Mouse (Mus musculus): ENCODE results near the gene Ctnnal1. TPM values are rescaled to one million over a fixed set of nuclear protein-coding genes. Genes with fewer than 3 reads are reported as not detected.
A peak's percentile ranks its signal among the peaks of the same experiment; 100 is the strongest.

Gene Ctnnal1
- 22.2 and 26.1 TPM in 2 replicates for polyA plus RNA-seq (2012; rRNA removed)

- Histone ChIP-seq H3K27ac (ENCODE audit: insufficient read depth, low read length) (peak within 1 kb of the TSS; percentile 73), H3K4me3 (ENCODE audit: insufficient read depth, low read length) (peak within 1 kb of the TSS; percentile 67), H3K4me1 (ENCODE audit: control insufficient read depth, insufficient read depth, low read length) (peaks cover 4% of the 10 kb centered on the region)
- TF ChIP-seq CTCF (IDR thresholded peaks at IDR 0.05; ENCODE audit: extremely low read depth, insufficient read depth, low read length) (no peak), POLR2A (IDR thresholded peaks at IDR 0.05; ENCODE audit: extremely low read depth, insufficient read depth, low read length) (peak; percentile 57; the same call in 1 of the 2 replicates)
Observed at GRCm38 (mm10) chr4:56865003-56865511, at the start of gene Ctnnal1. Gene Ctnnal1, minus strand, starts transcription at chr4:56865188.

DNA sequence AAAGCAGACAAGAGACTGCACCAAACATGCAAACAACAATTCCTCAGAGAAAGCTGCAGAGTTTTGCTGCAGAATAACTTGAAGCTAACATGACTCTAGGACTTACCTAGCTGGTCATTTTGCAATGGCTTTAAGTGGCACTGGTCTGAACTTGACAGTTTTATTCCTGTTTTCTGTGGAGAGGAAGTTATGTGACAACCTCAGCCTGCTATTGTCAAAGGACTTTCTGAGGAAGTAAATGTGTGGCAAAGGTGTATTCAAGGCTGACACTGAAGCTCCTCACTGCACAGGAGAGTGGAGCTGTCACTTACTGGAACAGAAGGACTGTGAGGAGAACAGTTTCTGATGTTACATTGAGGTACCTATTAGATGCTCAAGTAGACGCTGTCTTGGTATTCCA, 49.8 kb upstream of the Ctnnal1 start:
- Histone ChIP-seq H3K4me1 (ENCODE audit: control insufficient read depth, insufficient read depth, low read length) (no peaks in the 10 kb centered on the region), H3K4me3 (ENCODE audit: insufficient read depth, low read length) (no peak overlapping the region), H3K27ac (ENCODE audit: insufficient read depth, low read length) (no peak overlapping the region)
- TF ChIP-seq POLR2A (IDR thresholded peaks at IDR 0.05; ENCODE audit: extremely low read depth, insufficient read depth, low read length), result no peak
- no peak for TF ChIP-seq CTCF (IDR thresholded peaks at IDR 0.05; ENCODE audit: extremely low read depth, insufficient read depth, low read length)

DNA sequence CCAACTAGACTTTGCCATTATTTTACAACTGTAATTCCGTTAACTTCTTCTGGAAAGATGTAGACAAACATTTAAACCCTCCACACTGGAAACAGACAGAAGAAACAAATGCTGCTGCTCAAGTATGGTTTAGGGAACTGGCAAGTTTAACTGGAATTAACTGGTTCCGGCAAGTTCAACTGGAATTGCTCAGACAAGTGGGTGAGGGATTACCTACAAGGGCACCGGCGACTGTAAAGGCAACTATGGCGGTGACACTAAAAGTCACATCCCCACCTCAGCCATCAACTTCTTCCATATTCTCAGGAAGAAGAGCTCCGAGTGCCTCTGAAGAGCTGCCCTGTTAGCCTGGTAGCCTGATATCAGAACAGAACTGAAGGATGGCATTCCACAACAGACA, 49.4 kb upstream of the Ctnnal1 start:
- Histone ChIP-seq H3K4me3 (ENCODE audit: insufficient read depth, low read length) (no peak overlapping the region), H3K4me1 (ENCODE audit: control insufficient read depth, insufficient read depth, low read length) (no peaks in the 10 kb centered on the region), H3K27ac (ENCODE audit: insufficient read depth, low read length) (no peak overlapping the region)
- no peak for TF ChIP-seq CTCF (IDR thresholded peaks at IDR 0.05; ENCODE audit: extremely low read depth, insufficient read depth, low read length)
- no peak for TF ChIP-seq POLR2A (IDR thresholded peaks at IDR 0.05; ENCODE audit: extremely low read depth, insufficient read depth, low read length)

DNA sequence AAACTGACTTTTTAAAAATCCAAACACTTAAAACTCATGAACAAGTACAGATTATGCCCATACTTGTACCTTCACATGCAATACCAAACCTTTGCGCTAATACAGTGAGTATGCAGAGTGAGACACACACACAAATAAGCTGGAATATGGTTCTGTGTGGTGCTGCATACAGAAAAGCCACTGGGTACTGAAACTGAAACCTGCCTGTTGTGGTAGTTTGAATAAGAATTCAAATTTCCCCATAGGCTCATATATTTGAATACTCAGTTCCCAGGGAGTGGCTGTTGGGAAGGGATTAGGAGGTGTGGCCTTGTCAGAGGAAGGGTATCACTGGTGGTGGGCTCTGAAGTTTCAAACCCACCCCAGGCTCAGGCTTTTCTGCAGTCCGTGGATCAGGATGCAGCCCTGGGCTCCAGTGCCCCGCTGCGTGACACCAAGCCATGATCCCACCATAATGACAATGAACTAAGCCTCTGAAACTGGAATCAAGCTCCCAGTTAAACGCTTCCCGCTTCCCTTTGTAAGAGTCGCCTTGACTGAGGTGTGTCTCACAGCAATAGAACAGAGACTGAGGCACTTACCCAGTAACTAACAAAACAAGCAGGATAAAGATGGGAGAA, 47.5 kb upstream of the Ctnnal1 start:
- TF ChIP-seq CTCF (IDR thresholded peaks at IDR 0.05; ENCODE audit: extremely low read depth, insufficient read depth, low read length) (no peak), POLR2A (IDR thresholded peaks at IDR 0.05; ENCODE audit: extremely low read depth, insufficient read depth, low read length) (no peak)
- Histone ChIP-seq H3K4me3 (ENCODE audit: insufficient read depth, low read length) (no peak overlapping the region), H3K4me1 (ENCODE audit: control insufficient read depth, insufficient read depth, low read length) (no peaks in the 10 kb centered on the region), H3K27ac (ENCODE audit: insufficient read depth, low read length) (no peak overlapping the region)

GRCm38 (mm10) chr4:56909568-56909967, 44.6 kb upstream of the Ctnnal1 start:
- H3K4me3 ChIP-seq (ENCODE audit: insufficient read depth, low read length), result no peak overlapping the region
- no peak overlapping the region for H3K27ac ChIP-seq (ENCODE audit: insufficient read depth, low read length)
- no peak for TF ChIP-seq POLR2A (IDR thresholded peaks at IDR 0.05; ENCODE audit: extremely low read depth, insufficient read depth, low read length)
- TF ChIP-seq CTCF (IDR thresholded peaks at IDR 0.05; ENCODE audit: extremely low read depth, insufficient read depth, low read length), result no peak

GRCm38 (mm10) chr4:56907671-56908070, 42.7 kb upstream of the Ctnnal1 start:
- Histone ChIP-seq H3K4me1 (ENCODE audit: control insufficient read depth, insufficient read depth, low read length) (no peaks in the 10 kb centered on the region), H3K27ac (ENCODE audit: insufficient read depth, low read length) (no peak overlapping the region), H3K4me3 (ENCODE audit: insufficient read depth, low read length) (no peak overlapping the region)
- no peak for TF ChIP-seq POLR2A (IDR thresholded peaks at IDR 0.05; ENCODE audit: extremely low read depth, insufficient read depth, low read length)
- no peak for TF ChIP-seq CTCF (IDR thresholded peaks at IDR 0.05; ENCODE audit: extremely low read depth, insufficient read depth, low read length)

More at GRCm38 (mm10) chr4:56909568-56909967, 44.6 kb upstream of the Ctnnal1 start:
- no peaks in the 10 kb centered on the region for H3K4me1 ChIP-seq (ENCODE audit: control insufficient read depth, insufficient read depth, low read length)

DNA sequence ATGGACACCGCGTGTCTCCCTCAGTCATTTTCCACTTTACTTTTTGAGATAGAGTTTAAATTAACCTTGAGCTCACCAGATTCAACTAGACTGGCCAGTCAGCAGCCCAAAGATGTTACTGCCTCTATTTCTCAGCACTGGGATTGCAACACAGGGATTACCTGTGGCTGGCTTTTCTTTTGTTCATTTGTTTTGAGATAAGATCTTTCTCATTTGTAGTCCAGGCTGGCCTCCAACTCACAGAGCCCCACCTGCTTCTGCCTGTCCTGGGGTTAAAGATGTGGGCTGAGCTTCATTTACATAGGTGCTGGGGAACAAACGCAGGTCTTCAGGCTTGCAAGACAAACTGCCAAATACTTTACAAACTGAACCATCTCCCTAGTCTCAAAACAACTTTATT, 41.9 kb upstream of the Ctnnal1 start:
- TF ChIP-seq CTCF (IDR thresholded peaks at IDR 0.05; ENCODE audit: extremely low read depth, insufficient read depth, low read length), result no peak
- TF ChIP-seq POLR2A (IDR thresholded peaks at IDR 0.05; ENCODE audit: extremely low read depth, insufficient read depth, low read length), result no peak
- Histone ChIP-seq H3K4me3 (ENCODE audit: insufficient read depth, low read length) (no peak overlapping the region), H3K27ac (ENCODE audit: insufficient read depth, low read length) (no peak overlapping the region), H3K4me1 (ENCODE audit: control insufficient read depth, insufficient read depth, low read length) (no peaks in the 10 kb centered on the region)

DNA sequence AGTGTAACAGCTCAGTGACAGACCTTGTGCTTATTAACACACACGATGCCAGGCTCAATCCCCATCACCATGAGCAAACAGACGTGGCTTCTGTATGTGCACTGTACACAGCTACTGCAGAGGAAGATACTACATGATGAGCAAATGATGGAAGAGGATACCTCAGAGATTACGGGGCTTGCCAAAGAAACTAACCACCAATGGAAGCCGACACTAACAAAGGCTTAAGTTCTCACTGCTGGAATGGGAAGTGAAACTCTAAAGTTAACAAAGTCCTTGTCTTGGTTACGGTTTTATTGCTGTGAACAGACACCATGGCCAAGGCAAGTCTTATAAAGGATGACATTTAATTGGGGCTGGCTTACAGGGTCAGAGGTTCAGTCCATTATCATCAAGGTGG, 40.5 kb upstream of the Ctnnal1 start:
- Histone ChIP-seq H3K4me1 (ENCODE audit: control insufficient read depth, insufficient read depth, low read length) (no peaks in the 10 kb centered on the region), H3K27ac (ENCODE audit: insufficient read depth, low read length) (no peak overlapping the region), H3K4me3 (ENCODE audit: insufficient read depth, low read length) (no peak overlapping the region)
- no peak for TF ChIP-seq CTCF (IDR thresholded peaks at IDR 0.05; ENCODE audit: extremely low read depth, insufficient read depth, low read length)

- no peaks in the 10 kb centered on the region for H3K4me1 ChIP-seq (ENCODE audit: control insufficient read depth, insufficient read depth, low read length)
- no peak overlapping the region for H3K27ac ChIP-seq (ENCODE audit: insufficient read depth, low read length)
- TF ChIP-seq CTCF (IDR thresholded peaks at IDR 0.05; ENCODE audit: extremely low read depth, insufficient read depth, low read length) (no peak), POLR2A (IDR thresholded peaks at IDR 0.05; ENCODE audit: extremely low read depth, insufficient read depth, low read length) (no peak)
- H3K4me3 ChIP-seq (ENCODE audit: insufficient read depth, low read length), result no peak overlapping the region
Observed at GRCm38 (mm10) chr4:56901671-56902070, 36.7 kb upstream of the Ctnnal1 start.

DNA sequence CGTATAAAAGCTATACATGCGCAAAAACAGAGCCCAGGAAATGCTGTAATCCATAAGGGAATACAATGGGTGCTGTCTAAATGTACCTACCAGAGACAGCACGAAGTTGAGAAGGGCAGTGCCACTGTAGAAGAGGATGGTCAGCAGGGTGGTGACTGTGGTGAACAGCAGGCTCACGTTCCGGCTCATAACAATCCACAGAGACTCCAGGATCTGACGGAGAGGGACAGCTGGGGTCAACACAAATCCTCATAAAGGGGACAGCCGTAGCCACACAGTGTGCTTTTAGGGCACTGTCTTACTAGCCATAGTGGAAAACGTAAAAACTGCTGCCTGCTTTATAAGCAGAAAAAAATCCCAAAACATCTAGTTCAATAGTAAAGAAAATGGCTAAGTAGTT, 34.2 kb upstream of the Ctnnal1 start:
- TF ChIP-seq POLR2A (IDR thresholded peaks at IDR 0.05; ENCODE audit: extremely low read depth, insufficient read depth, low read length), result no peak
- TF ChIP-seq CTCF (IDR thresholded peaks at IDR 0.05; ENCODE audit: extremely low read depth, insufficient read depth, low read length), result no peak
- Histone ChIP-seq H3K4me3 (ENCODE audit: insufficient read depth, low read length) (no peak overlapping the region), H3K27ac (ENCODE audit: insufficient read depth, low read length) (no peak overlapping the region), H3K4me1 (ENCODE audit: control insufficient read depth, insufficient read depth, low read length) (no peaks in the 10 kb centered on the region)
